Mouse (Mus musculus) neural tube, embryonic 13.5 days (tissue): Measurements from ENCODE around the gene Hdac4. TPM values are rescaled to one million over a fixed set of nuclear protein-coding genes. Genes with fewer than 3 reads are reported as not detected.

Experiments
- ATAC-seq: fragments of 200-750 bp; cut with Nextera tagmentation; 2 replicates; pipeline ENCODE4 v1.8.0; 2017; ENCODE audit warnings: low read depth, mild to moderate bottlenecking, moderate TSS enrichment, moderate library complexity
- H3K27ac ChIP-seq: fragments of 300-500 bp; sonication (generic); replicated peaks from 2 replicates; pipeline ENCODE4 v1.5.1; 2015; ENCODE audit warnings: moderate library complexity, mild to moderate bottlenecking, inconsistent platforms
- H3K27me3 ChIP-seq: fragments of 300-500 bp; sonication (generic); 2 replicates; pipeline ENCODE4 v1.6.1; 2015; ENCODE audit warnings: mild to moderate bottlenecking, inconsistent platforms
- H3K36me3 ChIP-seq: fragments of 300-500 bp; sonication (generic); 2 replicates; pipeline ENCODE4 v1.6.1; 2015; ENCODE audit warnings: mild to moderate bottlenecking, inconsistent platforms
- H3K4me1 ChIP-seq: fragments of 300-500 bp; sonication (generic); replicated peaks from 2 replicates; pipeline ENCODE4 v1.6.1; 2015; ENCODE audit warnings: inconsistent platforms
- H3K4me2 ChIP-seq: fragments of 300-500 bp; sonication (generic); 2 replicates; pipeline ENCODE4 v1.6.1; 2015; ENCODE audit warnings: inconsistent platforms, mild to moderate bottlenecking, moderate library complexity
- H3K4me3 ChIP-seq: fragments of 300-500 bp; sonication (generic); 2 replicates; pipeline ENCODE4 v1.5.1; 2015; ENCODE audit warnings: mild to moderate bottlenecking, inconsistent platforms
- H3K9ac ChIP-seq: fragments of 300-500 bp; sonication (generic); 2 replicates; pipeline ENCODE4 v1.6.1; 2015; ENCODE audit warnings: moderate library complexity, mild to moderate bottlenecking, inconsistent platforms
- H3K9me3 ChIP-seq: fragments of 300-500 bp; sonication (generic); 2 replicates; pipeline ENCODE4 v1.6.1; 2016; ENCODE audit warnings: inconsistent platforms
- WGBS: fragments of 180-500 bp; shearing (Covaris S2); methylation state at CpG from one replicate; pipeline ENCODE4 v1.1.7; 2015; 5-methylcytosine and 5-hydroxymethylcytosine counted together
- polyA plus RNA-seq: library from polyadenylated mRNA; unstranded; fragments of >200 nt; fragmentation: Nextera tagmentation; extraction: Ambion mirVana; gene quantifications from 2 replicates; pipeline ENCODE4 v1.2.1, GENCODE M21; 2015

Hdac4 gene
- polyA plus RNA-seq, 1 experiment from 2014 or later: 28.7 TPM

GRCm38 (mm10) chr1:91932221-91932620 is 263.3 kb downstream of the Hdac4 start:
- Histone ChIP-seq H3K36me3 (peaks cover 63% of the 10 kb centered on the region), H3K4me1 (no peaks in the 10 kb centered on the region), H3K4me3 (no peak overlapping the region), H3K9me3 (no peaks in the 10 kb centered on the region), H3K4me2 (no peak overlapping the region), H3K27me3 (no peaks in the 10 kb centered on the region), H3K27ac (no peak overlapping the region), H3K9ac (no peak overlapping the region)
- WGBS: 91% methylated on average over 12 of the region's 12 CpGs
- ATAC-seq: no peak

GRCm38 (mm10) chr1:91931786-91932185 is 263.7 kb downstream of the Hdac4 start:
- ATAC-seq: no peak
- Histone ChIP-seq H3K27ac (no peak overlapping the region), H3K4me1 (no peaks in the 10 kb centered on the region), H3K36me3 (peaks cover 61% of the 10 kb centered on the region), H3K27me3 (no peaks in the 10 kb centered on the region), H3K4me3 (no peak overlapping the region), H3K4me2 (no peak overlapping the region), H3K9ac (no peak overlapping the region), H3K9me3 (no peaks in the 10 kb centered on the region)
- WGBS: 81% methylated on average over 3 of the region's 3 CpGs

- no peak for ATAC-seq
- Histone ChIP-seq H3K9ac (no peak overlapping the region), H3K4me1 (no peaks in the 10 kb centered on the region), H3K36me3 (peaks cover 61% of the 10 kb centered on the region), H3K27ac (no peak overlapping the region), H3K4me3 (no peak overlapping the region), H3K27me3 (no peaks in the 10 kb centered on the region), H3K4me2 (no peak overlapping the region), H3K9me3 (no peaks in the 10 kb centered on the region)
- 93% methylated on average over 10 of the region's 10 CpGs for WGBS
Measured at GRCm38 (mm10) chr1:91931196-91931595, 264.3 kb downstream of the Hdac4 start.

GRCm38 (mm10) chr1:91929051-91929450 is 266.4 kb downstream of the Hdac4 start:
- H3K4me3 ChIP-seq: no peak overlapping the region
- no peak overlapping the region for H3K4me2 ChIP-seq
- no peaks in the 10 kb centered on the region for H3K4me1 ChIP-seq
- H3K9ac ChIP-seq: no peak overlapping the region
- ATAC-seq: no peak
- peaks cover 51% of the 10 kb centered on the region for H3K36me3 ChIP-seq
- H3K9me3 ChIP-seq: no peaks in the 10 kb centered on the region
- H3K27me3 ChIP-seq: no peaks in the 10 kb centered on the region
- no peak overlapping the region for H3K27ac ChIP-seq
- 92% methylated on average over 13 of the region's 13 CpGs for WGBS

- Histone ChIP-seq H3K9me3 (no peaks in the 10 kb centered on the region), H3K4me2 (no peak overlapping the region), H3K4me1 (no peaks in the 10 kb centered on the region), H3K27ac (no peak overlapping the region), H3K4me3 (no peak overlapping the region), H3K36me3 (peaks cover 39% of the 10 kb centered on the region), H3K27me3 (no peaks in the 10 kb centered on the region), H3K9ac (no peak overlapping the region)
- WGBS: 92% methylated on average over 10 of the region's 10 CpGs
- no peak for ATAC-seq
Measured at GRCm38 (mm10) chr1:91927536-91928315, 267.8 kb downstream of the Hdac4 start.

GRCm38 (mm10) chr1:91923567-91923966 is 271.9 kb downstream of the Hdac4 start:
- Histone ChIP-seq H3K4me2 (no peak overlapping the region), H3K9me3 (no peaks in the 10 kb centered on the region), H3K4me3 (no peak overlapping the region), H3K9ac (no peak overlapping the region), H3K4me1 (peaks cover 11% of the 10 kb centered on the region), H3K27ac (no peak overlapping the region), H3K27me3 (no peaks in the 10 kb centered on the region), H3K36me3 (peaks cover 8% of the 10 kb centered on the region)
- no peak for ATAC-seq
- 95% methylated on average over 9 of the region's 9 CpGs for WGBS

- ATAC-seq: no peak
- Histone ChIP-seq H3K4me2 (no peak overlapping the region), H3K27ac (no peak overlapping the region), H3K9me3 (no peaks in the 10 kb centered on the region), H3K4me3 (no peak overlapping the region), H3K4me1 (peaks cover 11% of the 10 kb centered on the region), H3K36me3 (peaks cover 3% of the 10 kb centered on the region; the same call in 1 of the 2 replicates), H3K27me3 (no peaks in the 10 kb centered on the region), H3K9ac (no peak overlapping the region)
- WGBS: 84% methylated on average over 7 of the region's 7 CpGs
Measured at GRCm38 (mm10) chr1:91922235-91923152, 273.0 kb downstream of the Hdac4 start.

- ATAC-seq: no peak
- Histone ChIP-seq H3K27me3 (no peaks in the 10 kb centered on the region), H3K27ac (no peak overlapping the region), H3K9me3 (no peaks in the 10 kb centered on the region), H3K4me2 (no peak overlapping the region), H3K4me3 (no peak overlapping the region), H3K36me3 (peaks cover 3% of the 10 kb centered on the region; the same call in 1 of the 2 replicates), H3K9ac (no peak overlapping the region), H3K4me1 (peaks cover 11% of the 10 kb centered on the region)
- 88% methylated on average over 4 of the region's 4 CpGs for WGBS
Measured at GRCm38 (mm10) chr1:91921702-91922101, 273.8 kb downstream of the Hdac4 start.

- no peak overlapping the region for H3K4me3 ChIP-seq
- ATAC-seq: no peak
- H3K36me3 ChIP-seq: peaks cover 3% of the 10 kb centered on the region; the same call in 1 of the 2 replicates
- no peak overlapping the region for H3K4me2 ChIP-seq
- peaks cover 11% of the 10 kb centered on the region for H3K4me1 ChIP-seq
- no peak overlapping the region for H3K27ac ChIP-seq
- 61% methylated on average over 5 of the region's 5 CpGs for WGBS
- H3K9ac ChIP-seq: no peak overlapping the region
- H3K9me3 ChIP-seq: no peaks in the 10 kb centered on the region
- no peaks in the 10 kb centered on the region for H3K27me3 ChIP-seq
Measured at GRCm38 (mm10) chr1:91921279-91921678, 274.2 kb downstream of the Hdac4 start.

- Histone ChIP-seq H3K4me2 (no peak overlapping the region), H3K4me1 (peaks cover 11% of the 10 kb centered on the region), H3K4me3 (no peak overlapping the region), H3K36me3 (no peaks in the 10 kb centered on the region; the same call in 1 of the 2 replicates), H3K27me3 (no peaks in the 10 kb centered on the region), H3K9me3 (no peaks in the 10 kb centered on the region), H3K9ac (no peak overlapping the region), H3K27ac (no peak overlapping the region)
- 40% methylated on average over 7 of the region's 7 CpGs for WGBS
- no peak for ATAC-seq
Measured at GRCm38 (mm10) chr1:91920038-91920589, 275.4 kb downstream of the Hdac4 start.

GRCm38 (mm10) chr1:91918257-91918800 is 277.2 kb downstream of the Hdac4 start:
- no peak overlapping the region for H3K27ac ChIP-seq
- no peak overlapping the region for H3K4me2 ChIP-seq
- H3K27me3 ChIP-seq: no peaks in the 10 kb centered on the region
- no peak overlapping the region for H3K4me3 ChIP-seq
- no peak overlapping the region for H3K9ac ChIP-seq
- H3K9me3 ChIP-seq: no peaks in the 10 kb centered on the region
- 87% methylated on average over 10 of the region's 10 CpGs for WGBS
- no peak for ATAC-seq
- peaks cover 11% of the 10 kb centered on the region for H3K4me1 ChIP-seq
- H3K36me3 ChIP-seq: no peaks in the 10 kb centered on the region

GRCm38 (mm10) chr1:91917596-91917995 is 277.9 kb downstream of the Hdac4 start:
- H3K9me3 ChIP-seq: no peaks in the 10 kb centered on the region
- H3K9ac ChIP-seq: no peak overlapping the region
- 76% methylated on average over 2 of the region's 2 CpGs for WGBS
- H3K4me1 ChIP-seq: peaks cover 11% of the 10 kb centered on the region
- H3K27me3 ChIP-seq: no peaks in the 10 kb centered on the region
- H3K4me3 ChIP-seq: no peak overlapping the region
- H3K4me2 ChIP-seq: no peak overlapping the region
- H3K36me3 ChIP-seq: no peaks in the 10 kb centered on the region
- H3K27ac ChIP-seq: no peak overlapping the region
- ATAC-seq: no peak
